Mouse (Mus musculus) kidney, postnatal 0 days (tissue): Measurements from ENCODE around the gene Hpca. TPM values are rescaled to one million over a fixed set of nuclear protein-coding genes. Genes with fewer than 3 reads are reported as not detected.

Source experiments
- ATAC-seq: fragments of 200-750 bp; cut with Nextera tagmentation; replicated peaks from 2 replicates; pipeline ENCODE4 v1.8.0; 2017; ENCODE audit warnings: low read depth, moderate number of reproducible peaks, moderate TSS enrichment, moderate library complexity; ENCODE audit not compliant: low FRiP score
- DNase-seq: peaks from one replicate; pipeline ENCODE4 v3.0.0-alpha.2; 2016; ENCODE audit warnings: low spot score
- H3K27ac ChIP-seq: fragments of 300-500 bp; sonication (generic); 2 replicates; pipeline ENCODE4 v1.5.1; 2014; ENCODE audit warnings: mild to moderate bottlenecking
- H3K27me3 ChIP-seq: fragments of 300-500 bp; sonication (generic); 2 replicates; pipeline ENCODE4 v1.6.1; 2014; ENCODE audit warnings: low read length, mixed read lengths; ENCODE audit not compliant: insufficient read depth
- H3K36me3 ChIP-seq: fragments of 300-500 bp; sonication (generic); 2 replicates; pipeline ENCODE4 v1.6.1; 2014; ENCODE audit warnings: low read length, mixed read lengths; ENCODE audit not compliant: insufficient read depth
- H3K4me1 ChIP-seq: fragments of 300-500 bp; sonication (generic); replicated peaks from 2 replicates; pipeline ENCODE4 v1.6.1; 2014; ENCODE audit warnings: antibody characterized with exemption, low read length, mixed read lengths; ENCODE audit not compliant: insufficient read depth
- H3K4me2 ChIP-seq: fragments of 300-500 bp; sonication (generic); 2 replicates; pipeline ENCODE4 v1.6.1; 2014; ENCODE audit warnings: mild to moderate bottlenecking, low read length, moderate library complexity, mixed read lengths
- H3K4me3 ChIP-seq: fragments of 300-500 bp; sonication (generic); replicated peaks from 2 replicates; pipeline ENCODE4 v1.5.1; 2014; ENCODE audit warnings: low read depth, low read length
- H3K9ac ChIP-seq: fragments of 300-500 bp; sonication (generic); 2 replicates; pipeline ENCODE4 v1.6.1; 2014; ENCODE audit warnings: low read depth, low read length
- H3K9me3 ChIP-seq: fragments of 300-500 bp; sonication (generic); replicated peaks from 2 replicates; pipeline ENCODE4 v1.6.1; 2016; ENCODE audit warnings: low read length, inconsistent platforms, mixed read lengths
- CTCF ChIP-seq: IDR thresholded peaks from 2 replicates; pipeline ENCODE4 v1.5.1; 2016; ENCODE audit warnings: antibody characterized with exemption, low read depth, mild to moderate bottlenecking, moderate library complexity
- WGBS: fragments of 180-500 bp; shearing (Covaris S2); extraction: QIAGEN DNeasy Blood & Tissue Kit; methylation state at CpG from one replicate; pipeline ENCODE4 v1.1.7; 2014; 5-methylcytosine and 5-hydroxymethylcytosine counted together
- polyA plus RNA-seq: library from polyadenylated mRNA; unstranded; fragments of >200 nt; fragmentation: Nextera tagmentation; extraction: Ambion mirVana; gene quantifications from 2 replicates; pipeline ENCODE4 v1.2.1, GENCODE M21; 2015

Hpca gene
- polyA plus RNA-seq, 1 experiment from 2014 or later, result 1.0 TPM

GRCm38 (mm10) chr4:129143509-129143908 lies 21.7 kb upstream of the Hpca start:
- Histone ChIP-seq H3K4me2 (no peak overlapping the region), H3K27ac (no peak overlapping the region), H3K4me3 (no peak overlapping the region), H3K9me3 (no peaks in the 10 kb centered on the region), H3K9ac (no peak overlapping the region), H3K27me3 (no peaks in the 10 kb centered on the region), H3K36me3 (no peaks in the 10 kb centered on the region), H3K4me1 (no peaks in the 10 kb centered on the region)
- ATAC-seq, result no peak
- TF ChIP-seq CTCF, result no peak
- no peak for DNase-seq
- 83% methylated on average over 5 of the region's 5 CpGs for WGBS

- Histone ChIP-seq H3K9me3 (no peaks in the 10 kb centered on the region), H3K4me2 (no peak overlapping the region), H3K4me1 (no peaks in the 10 kb centered on the region), H3K4me3 (no peak overlapping the region), H3K36me3 (no peaks in the 10 kb centered on the region), H3K9ac (no peak overlapping the region), H3K27ac (no peak overlapping the region), H3K27me3 (peaks cover 4% of the 10 kb centered on the region; the same call in 1 of the 2 replicates)
- WGBS, result 82% methylated on average over 11 of the region's 11 CpGs
- ATAC-seq, result no peak
- no peak for TF ChIP-seq CTCF
- no peak for DNase-seq
Measured at GRCm38 (mm10) chr4:129142439-129143045, 20.7 kb upstream of the Hpca start.

GRCm38 (mm10) chr4:129141560-129142438 lies 20.0 kb upstream of the Hpca start:
- Histone ChIP-seq H3K4me1 (0 out of 2 replicates have a peak, but pooled peaks cover 4% of the 10 kb centered on the region), H3K9ac (no peak overlapping the region), H3K9me3 (no peaks in the 10 kb centered on the region), H3K27ac (no peak overlapping the region), H3K27me3 (peaks cover 4% of the 10 kb centered on the region; the same call in 1 of the 2 replicates), H3K4me3 (no peak overlapping the region), H3K4me2 (no peak overlapping the region), H3K36me3 (no peaks in the 10 kb centered on the region)
- WGBS, result 74% methylated on average over 17 of the region's 17 CpGs
- DNase-seq (no peak), ATAC-seq (no peak)
- TF ChIP-seq CTCF, result no peak

- peaks cover 8% of the 10 kb centered on the region; the same call in 1 of the 2 replicates for H3K27me3 ChIP-seq
- no peak for TF ChIP-seq CTCF
- H3K4me2 ChIP-seq, result no peak overlapping the region
- H3K9ac ChIP-seq, result no peak overlapping the region
- ATAC-seq, result no peak
- DNase-seq, result no peak
- no peak overlapping the region for H3K27ac ChIP-seq
- no peaks in the 10 kb centered on the region for H3K36me3 ChIP-seq
- 0 out of 2 replicates have a peak, but pooled peaks cover 9% of the 10 kb centered on the region for H3K4me1 ChIP-seq
- no peaks in the 10 kb centered on the region for H3K9me3 ChIP-seq
- H3K4me3 ChIP-seq, result no peak overlapping the region
- 57% methylated on average over 4 of the region's 4 CpGs for WGBS
Measured at GRCm38 (mm10) chr4:129140808-129141207, 19.0 kb upstream of the Hpca start.

GRCm38 (mm10) chr4:129139642-129140041 lies 17.8 kb upstream of the Hpca start:
- 0 out of 2 replicates have a peak, but pooled peaks cover 9% of the 10 kb centered on the region for H3K4me1 ChIP-seq
- H3K27me3 ChIP-seq, result peaks cover 9% of the 10 kb centered on the region; the same call in 1 of the 2 replicates
- H3K36me3 ChIP-seq, result no peaks in the 10 kb centered on the region
- ATAC-seq (no peak), DNase-seq (no peak)
- H3K4me3 ChIP-seq, result no peak overlapping the region
- no peak overlapping the region for H3K27ac ChIP-seq
- WGBS, result 72% methylated on average over 5 of the region's 5 CpGs
- H3K9me3 ChIP-seq, result no peaks in the 10 kb centered on the region
- no peak overlapping the region for H3K9ac ChIP-seq
- H3K4me2 ChIP-seq, result no peak overlapping the region
- no peak for TF ChIP-seq CTCF
